ENCODE assay signal across 9 mouse cellular contexts in genomic region chr3:116892872-116893271, GRCm38 (mm10). TPM values are rescaled to one million over a fixed set of nuclear protein-coding genes. Genes with fewer than 3 reads are reported as not detected.
DNase-seq lines count a peak whose midpoint lies in the region; ATAC-seq and TF ChIP-seq lines count a peak whose summit lies in the region.
"Had no signal": no experiment of that assay in that cellular context is flagged by ENCODE, and none has a peak within 500 bp of the region (broad histone marks: within the 10 kb centered on the region; RNA-seq: fewer than 3 reads in every experiment).

No protein-coding gene starts in this region.

- no peak for TF ChIP-seq EP300 in liver, embryonic 14.5 days (IDR thresholded peaks at IDR 0.05; ENCODE audit: low read depth)

- H3K9me3 ChIP-seq in ES-E14 (ENCODE audit: control insufficient read depth, insufficient read depth, low read depth, low read length) = no peaks in the 10 kb centered on the region
- no peaks in the 10 kb centered on the region for H3K9me3 ChIP-seq in liver, embryonic 14.5 days (ENCODE audit: control insufficient read depth, low read length)

- no peaks in the 10 kb centered on the region for H3K27me3 ChIP-seq in kidney, adult 2 months (replicated peaks; ENCODE audit: control insufficient read depth, insufficient read depth, low read length)
- H3K27me3 ChIP-seq in liver, embryonic 14.5 days (ENCODE audit: control insufficient read depth, insufficient read depth, low read length) = no peaks in the 10 kb centered on the region

- 50% methylated on average over 9 of the region's 9 CpGs for WGBS in kidney, adult 2 months
- 59% methylated on average over 9 of the region's 9 CpGs for WGBS in liver, embryonic 14.5 days (ENCODE audit: insufficient replicate concordance)

- no peaks in the 10 kb centered on the region for H3K4me1 ChIP-seq in ES-E14 (ENCODE audit: control insufficient read depth in 2 of 2, insufficient read depth in 2 of 2, low read length in 2 of 2, poor library complexity in 1 of 2)
- H3K4me1 ChIP-seq in kidney, adult 2 months (ENCODE audit: control insufficient read depth, insufficient read depth, low read length) = peaks cover 5% of the 10 kb centered on the region; the same call in 1 of the 2 replicates
- H3K4me1 ChIP-seq in liver, embryonic 14.5 days (replicated peaks; ENCODE audit: control insufficient read depth in 2 of 2, insufficient read depth in 2 of 2, low read length in 1 of 2) = no peaks in the 10 kb centered on the region

- 0 out of 2 replicates have a peak, but pooled peaks have one; percentile 0 for TF ChIP-seq CTCF in kidney, adult 2 months (conservative IDR thresholded peaks at IDR 0.05; ENCODE audit: insufficient read depth, insufficient read length, low read depth, low read length)
- TF ChIP-seq CTCF in liver, embryonic 14.5 days (IDR thresholded peaks at IDR 0.05; ENCODE audit: low read depth) = no peak
- TF ChIP-seq CTCF in layer of hippocampus, adult 2 months (conservative IDR thresholded peaks at IDR 0.05) = no peak

- H3K4me2 ChIP-seq in liver, embryonic 14.5 days (ENCODE audit: low read depth) = no peak overlapping the region

- peaks cover 39% of the 10 kb centered on the region for H3K36me3 ChIP-seq in ES-E14 (ENCODE audit: control insufficient read depth, insufficient read depth, low read length, poor library complexity, severe bottlenecking)
- no peaks in the 10 kb centered on the region for H3K36me3 ChIP-seq in kidney, adult 2 months (ENCODE audit: control insufficient read depth, insufficient read depth, low read length)
- H3K36me3 ChIP-seq in liver, embryonic 14.5 days (replicated peaks; ENCODE audit: control insufficient read depth, insufficient read depth, low read depth) = peaks cover 81% of the 10 kb centered on the region

- in situ Hi-C loops in ES-E14 (cut with MboI; ENCODE audit: low sequenced_read_pairs in 2 of 2, unreplicated experiment in 2 of 2) = no loop called here

- H3K4me3 ChIP-seq in ES-E14 (ENCODE audit: insufficient read depth in 1 of 2, low read depth in 1 of 2, low read length in 2 of 2, poor library complexity in 1 of 2, severe bottlenecking in 1 of 2) = no peak overlapping the region
- no peak overlapping the region for H3K4me3 ChIP-seq in kidney, adult 2 months (ENCODE audit: insufficient read depth, low read depth, low read length)
- no peak overlapping the region for H3K4me3 ChIP-seq in liver, embryonic 14.5 days (ENCODE audit: insufficient read depth in 1 of 2, low read depth in 2 of 2, low read length in 2 of 2)
- no peak overlapping the region for H3K4me3 ChIP-seq in layer of hippocampus, adult 2 months

- TF ChIP-seq POLR2A in kidney, adult 2 months (IDR thresholded peaks at IDR 0.05; ENCODE audit: low read depth, low read length) = peak; percentile 67

- peak; percentile 60 for ATAC-seq in liver, embryonic 14.5 days (ENCODE audit: insufficient read depth)
- ATAC-seq in activated CD4-positive, CD25-positive, alpha-beta regulatory T cell, adult 4 months = no peak

- no peak overlapping the region for H3K9ac ChIP-seq in ES-E14 (ENCODE audit: insufficient read depth, low read depth, low read length, poor library complexity, severe bottlenecking)
- H3K9ac ChIP-seq in liver, embryonic 14.5 days (replicated peaks) = no peak overlapping the region

- H3K27ac ChIP-seq in ES-E14 (ENCODE audit: insufficient read depth, low read depth, low read length, poor library complexity, severe bottlenecking) = no peak overlapping the region
- H3K27ac ChIP-seq in kidney, adult 2 months (ENCODE audit: insufficient read depth, low read depth, low read length) = peak overlapping the region; percentile 93; the same call in 1 of the 2 replicates
- H3K27ac ChIP-seq in liver, embryonic 14.5 days = no peak overlapping the region
- H3K27ac ChIP-seq in layer of hippocampus, adult 2 months = no peak overlapping the region

- peak; percentile 23 for DNase-seq in CD4-positive helper T cell, adult 2 months (ENCODE audit: low read depth, low spot score)
- DNase-seq in ES-E14 (ENCODE audit: low read depth, low spot score) = peak; percentile 26
- peak; percentile 96 for DNase-seq in kidney, adult 2 months
- peak in 2 of 3 experiments; percentile 12 to 14 for DNase-seq in liver, embryonic 14.5 days (ENCODE audit: low read depth in 3 of 3, low spot score in 3 of 3)
- no peak for DNase-seq in layer of hippocampus, adult 2 months (ENCODE audit: low spot score in 2 of 2)
- DNase-seq in heart, postnatal 4 days = no peak
- DNase-seq: right cerebral cortex, postnatal 25 days; thymus, postnatal 36 days had no signal

TF ChIP-seq in ES-E14, 5 proteins besides CTCF, POLR2A, EP300 and RAD21:
- TF ChIP-seq HCFC1 (IDR thresholded peaks at IDR 0.05; ENCODE audit: borderline replicate concordance, insufficient read depth, low read length) (no peak), CHD2 (IDR thresholded peaks at IDR 0.05; ENCODE audit: low read depth, low read length) (no peak), MAFK (IDR thresholded peaks at IDR 0.05; ENCODE audit: insufficient read depth, low read depth, low read length) (no peak), ZC3H11A (IDR thresholded peaks at IDR 0.05; ENCODE audit: borderline replicate concordance, low read depth, low read length) (no peak), ZNF384 (IDR thresholded peaks at IDR 0.05; ENCODE audit: low read depth, low read length) (no peak)

RNA-seq across cellular contexts. Expression of gene Frrs1, which starts 33.6 kb away (rescaled TPM):
- total RNA-seq in ES-E14 (2012; rRNA removed) = 69.3 and 108 TPM in 2 replicates
- polyA plus RNA-seq in kidney, adult 2 months (2012; rRNA removed) = 49.7 and 62.7 TPM in 2 replicates
- 13.5 and 20.5 TPM in 2 replicates for polyA plus RNA-seq in liver, embryonic 14.5 days (2012; rRNA removed)
- 30.5 and 31.4 TPM in 2 replicates for polyA plus RNA-seq in liver, embryonic 14.5 days (2014; fragmentation: Nextera tagmentation; extraction: Ambion mirVana)
- total RNA-seq in layer of hippocampus, adult 2 months (2021) = 1 to 10 TPM; 1.3 to 1.5 TPM
- total RNA-seq in heart, postnatal 4 days (2021) = 10 to 100 TPM in 1 of 2 experiments, 1 to 10 TPM in 1; 8.0 to 11.9 TPM
- polyA plus RNA-seq in activated CD4-positive, CD25-positive, alpha-beta regulatory T cell, adult 4 months (2017; shearing (Covaris generic)) = 10 to 100 TPM; 13.8 to 26.3 TPM

Comparison
In these comparisons a context has a peak if more than half of its experiments do, and no peak if none do; other contexts are left out.
1. DNase-seq: peak in CD4-positive helper T cell, adult 2 months (single experiment), ES-E14 (single experiment), kidney, adult 2 months (single experiment) and liver, embryonic 14.5 days (2 of 3); none in layer of hippocampus, adult 2 months (0 of 2) and heart, postnatal 4 days (single experiment).